Mouse (Mus musculus) liver, embryonic 14.5 days (tissue): ENCODE measurements at regions not wholly inside any gene's neighbourhood (a gene's known extent, or its start where the extent isn't known, plus 50 kb on each side); places are given as distances from the start of the nearest gene placed in this dataset.

Experiments
- CTCF ChIP-seq: IDR thresholded peaks from 2 replicates; pipeline ENCODE4 v1.5.1; 2016; ENCODE audit warnings: antibody characterized with exemption, low read depth, control low read depth
- EP300 ChIP-seq: IDR thresholded peaks from 2 replicates; pipeline ENCODE4 v1.6.1; 2016; ENCODE audit warnings: antibody characterized with exemption, low read depth

GRCm38 (mm10) chr4:10117964-10118363, 756.3 kb upstream of the 2610301B20Rik start:
- TF ChIP-seq EP300 = no peak
- TF ChIP-seq CTCF = no peak
